In the genomic region with DNA sequence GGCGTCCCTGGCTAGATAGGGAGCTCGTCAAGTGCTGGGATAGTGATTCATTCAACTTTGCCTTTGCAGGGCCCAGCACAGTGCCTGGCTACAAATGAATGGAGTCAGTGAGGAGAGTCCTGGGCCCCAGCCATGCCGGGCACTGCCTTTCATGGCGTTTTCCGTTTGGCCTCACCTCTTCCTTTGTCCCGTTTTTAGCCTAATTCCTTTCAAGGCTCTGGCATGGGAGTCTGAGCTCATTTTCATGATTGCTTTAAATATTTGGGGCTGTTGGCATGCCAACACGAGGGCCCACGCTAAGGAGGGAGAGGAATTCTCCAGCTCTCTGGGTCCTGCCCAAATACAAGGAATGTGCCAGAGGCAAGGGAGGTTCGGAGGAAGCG, we compare ENCODE assay signal across 11 mouse cellular contexts. TPM values are rescaled to one million over a fixed set of nuclear protein-coding genes. Genes with fewer than 3 reads are reported as not detected.
A peak's percentile ranks its signal among the peaks of the same experiment; 100 is the strongest.
DNase-seq lines count a peak whose midpoint lies in the region; ATAC-seq and TF ChIP-seq lines count a peak whose summit lies in the region.
"Had no signal": no experiment of that assay in that cellular context is flagged by ENCODE, and none has a peak within 500 bp of the region (broad histone marks: within the 10 kb centered on the region; RNA-seq: fewer than 3 reads in every experiment).

No protein-coding gene starts in this region.

- H3K4me2 ChIP-seq in hindbrain, postnatal 0 days (ENCODE audit: low read depth, low read length): no peak overlapping the region

- no peaks in the 10 kb centered on the region for H3K36me3 ChIP-seq in hindbrain, postnatal 0 days (ENCODE audit: insufficient read depth, low read length)
- H3K36me3 ChIP-seq in midbrain, embryonic 10.5 days: no peaks in the 10 kb centered on the region

- no peak for TF ChIP-seq CTCF in hindbrain, postnatal 0 days (IDR thresholded peaks at IDR 0.05; ENCODE audit: low read depth)

- no peak overlapping the region for H3K9ac ChIP-seq in hindbrain, postnatal 0 days (replicated peaks; ENCODE audit: low read length)

- DNase-seq in Muller cell, postnatal 12 days (ENCODE audit: inconsistent ontology term): peak; percentile 98
- DNase-seq in cerebellum, postnatal 25 days: peak; percentile 39 to 43
- DNase-seq in hindbrain, postnatal 0 days (ENCODE audit: low spot score): peak; percentile 68
- DNase-seq in midbrain, embryonic 10.5 days (ENCODE audit: low spot score): no peak
- DNase-seq in spleen, postnatal 4 days (ENCODE audit: low spot score in 2 of 2): no peak
- no peak for DNase-seq in thymus, postnatal 10 days (ENCODE audit: low spot score in 2 of 2)
- no peak for DNase-seq in adrenal gland, postnatal 25 days
- DNase-seq in adrenal gland, postnatal 4 days (ENCODE audit: low spot score in 2 of 2): no peak

- H3K4me1 ChIP-seq in hindbrain, postnatal 0 days (ENCODE audit: insufficient read depth, low read length): peaks cover 6% of the 10 kb centered on the region; the same call in 1 of the 2 replicates
- peaks cover 21% of the 10 kb centered on the region for H3K4me1 ChIP-seq in midbrain, embryonic 10.5 days

- H3K27ac ChIP-seq in hindbrain, postnatal 0 days: peak overlapping the region; percentile 62
- peak overlapping the region; percentile 53 for H3K27ac ChIP-seq in midbrain, embryonic 10.5 days (replicated peaks)

- peak; percentile 87 for ATAC-seq in hindbrain, postnatal 0 days

- no peak overlapping the region for H3K4me3 ChIP-seq in hindbrain, postnatal 0 days (ENCODE audit: low read length)
- H3K4me3 ChIP-seq in midbrain, embryonic 10.5 days: no peak overlapping the region
- H3K4me3 ChIP-seq: erythroblast, embryonic 14.5 days had no signal

- WGBS in hindbrain, postnatal 0 days: 25% methylated on average over 10 of the region's 10 CpGs
- 65% methylated on average over 10 of the region's 10 CpGs for WGBS in midbrain, embryonic 10.5 days

- H3K27me3 ChIP-seq in hindbrain, postnatal 0 days (ENCODE audit: insufficient read depth, low read length): no peaks in the 10 kb centered on the region
- no peaks in the 10 kb centered on the region for H3K27me3 ChIP-seq in midbrain, embryonic 10.5 days (ENCODE audit: low read depth, poor library complexity, severe bottlenecking)

- no peaks in the 10 kb centered on the region for H3K9me3 ChIP-seq in hindbrain, postnatal 0 days (ENCODE audit: low read length)
- no peaks in the 10 kb centered on the region for H3K9me3 ChIP-seq in midbrain, embryonic 10.5 days (replicated peaks)

RNA-seq across cellular contexts. Expression of gene Rpl37a, which starts 28.6 kb away (rescaled TPM):
- 336 and 437 TPM in 2 replicates for total RNA-seq in hindbrain, postnatal 0 days (2014; rRNA removed)
- 1,178 and 1,201 TPM in 2 replicates for polyA plus RNA-seq in hindbrain, postnatal 0 days (2015; fragmentation: Nextera tagmentation; extraction: Ambion mirVana)
- polyA plus RNA-seq in midbrain, embryonic 10.5 days (2016; fragmentation: Nextera tagmentation; extraction: Ambion mirVana): 1,262 and 1,429 TPM in 2 replicates
- total RNA-seq in adrenal gland, postnatal 25 days (2021): 831 and 993 TPM in 2 replicates
- total RNA-seq in adrenal gland, postnatal 4 days (2021): 1,000 to 10,000 TPM; 1,443 to 1,504 TPM

RNA-seq across cellular contexts. Expression of gene Ankar, which starts 39.3 kb away (rescaled TPM):
- not detected in 2 replicates for total RNA-seq in hindbrain, postnatal 0 days (2014; rRNA removed)
- polyA plus RNA-seq in hindbrain, postnatal 0 days (2015; fragmentation: Nextera tagmentation; extraction: Ambion mirVana): not detected in 2 replicates
- not detected in 2 replicates for polyA plus RNA-seq in midbrain, embryonic 10.5 days (2016; fragmentation: Nextera tagmentation; extraction: Ambion mirVana)
- not detected in 2 replicates for total RNA-seq in adrenal gland, postnatal 25 days (2021)
- not detected for total RNA-seq in adrenal gland, postnatal 4 days (2021)
- total RNA-seq: layer of hippocampus, postnatal 25 days; neutrophil, adult 5-6 weeks had no signal
- polyA plus RNA-seq: erythroblast, embryonic 14.5 days had no signal

Comparison
In these comparisons a context has a peak if more than half of its experiments do, and no peak if none do; other contexts are left out.
1. DNase-seq: peak in Muller cell, postnatal 12 days (single experiment), cerebellum, postnatal 25 days (2 of 2) and hindbrain, postnatal 0 days (single experiment); none in midbrain, embryonic 10.5 days (single experiment), spleen, postnatal 4 days (0 of 2), thymus, postnatal 10 days (0 of 2), adrenal gland, postnatal 25 days (single experiment) and adrenal gland, postnatal 4 days (0 of 2).